ENCODE assay signal across 22 mouse cellular contexts in genomic region chrX:138620106-138620505, GRCm38 (mm10).
"Had no signal": no experiment of that assay in that cellular context is flagged by ENCODE, and none has a peak within 500 bp of the region (broad histone marks: within the 10 kb centered on the region; RNA-seq: fewer than 3 reads in every experiment).

No protein-coding gene starts in this region.

- H3K4me3 ChIP-seq: kidney, embryonic 15.5 days; limb, embryonic 12.5 days; limb, embryonic 15.5 days; megakaryocyte, embryonic 14.5 days; neural tube, embryonic 13.5 days had no signal

- H3K9me3 ChIP-seq: kidney, embryonic 15.5 days; limb, embryonic 12.5 days; limb, embryonic 15.5 days; megakaryocyte, embryonic 14.5 days; neural tube, embryonic 13.5 days had no signal

- H3K27me3 ChIP-seq: limb, embryonic 15.5 days; neural tube, embryonic 13.5 days had no signal

- H3K9ac ChIP-seq: kidney, embryonic 15.5 days; limb, embryonic 12.5 days; limb, embryonic 15.5 days; liver, embryonic 14.5 days; liver, postnatal 0 days; lung, embryonic 14.5 days; neural tube, embryonic 13.5 days had no signal

- H3K36me3 ChIP-seq: kidney, embryonic 15.5 days; limb, embryonic 12.5 days; limb, embryonic 15.5 days; neural tube, embryonic 13.5 days had no signal

- H3K27ac ChIP-seq: kidney, embryonic 15.5 days; limb, embryonic 12.5 days; limb, embryonic 15.5 days; liver, embryonic 14.5 days; neural tube, embryonic 13.5 days had no signal

- H3K4me2 ChIP-seq: kidney, embryonic 15.5 days; limb, embryonic 12.5 days; limb, embryonic 15.5 days; liver, embryonic 11.5 days; lung, embryonic 14.5 days; midbrain, embryonic 11.5 days; neural tube, embryonic 13.5 days had no signal

- H3K4me1 ChIP-seq: kidney, embryonic 15.5 days; limb, embryonic 12.5 days; limb, embryonic 15.5 days; megakaryocyte, embryonic 14.5 days; neural tube, embryonic 13.5 days had no signal

- ATAC-seq: liver, postnatal 0 days; lung, postnatal 0 days had no signal

- DNase-seq: kidney, adult 11 months; kidney, adult 8-10 months; kidney, postnatal 10 days; kidney, postnatal 36 days; left cerebral cortex, postnatal 4 days; liver, postnatal 0 days; lung, embryonic 14.5 days; lung, postnatal 36 days; midbrain, embryonic 14.5 days; retina, postnatal 1 day; thymus, adult 2 months; thymus, postnatal 14 days; thymus, postnatal 4 days had no signal
